ENCODE assay signal across 8 mouse cellular contexts in the genomic region with DNA sequence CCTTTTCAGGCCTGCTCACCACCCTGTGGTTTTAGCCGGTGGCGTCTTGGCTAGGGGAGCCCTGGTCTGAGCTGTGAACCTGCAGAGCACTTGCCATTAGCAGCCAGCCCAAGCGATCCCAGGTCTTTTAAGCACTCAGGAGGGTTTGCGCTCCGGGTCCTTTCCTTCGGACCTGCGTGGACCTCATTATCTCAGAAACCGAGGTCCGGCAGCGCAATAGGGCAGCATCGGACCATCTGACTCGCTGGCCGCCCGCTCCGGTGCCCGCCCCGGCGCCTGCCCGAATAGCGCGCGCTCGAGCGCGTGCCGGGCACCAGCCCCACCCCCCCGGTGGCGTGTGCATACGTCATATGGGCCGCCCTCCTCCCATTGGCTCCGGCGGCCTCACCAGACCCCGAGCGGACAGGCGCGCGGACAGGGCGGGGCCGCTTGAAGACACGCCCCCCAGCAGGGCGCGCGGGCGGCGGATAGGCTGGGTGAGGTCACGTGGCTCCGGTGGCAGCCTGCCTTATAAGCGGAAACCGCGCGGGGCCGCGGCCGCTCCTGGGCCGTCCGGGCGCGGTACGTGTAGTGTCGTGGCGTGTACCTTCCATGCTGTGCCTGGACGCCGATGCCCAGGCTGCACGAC. TPM values are rescaled to one million over a fixed set of nuclear protein-coding genes. Genes with fewer than 3 reads are reported as not detected.
DNase-seq lines count a peak whose midpoint lies in the region; ATAC-seq and TF ChIP-seq lines count a peak whose summit lies in the region.

TSS of gene Insig1 (plus strand) at position 536 of the 628 bp plus-strand sequence.

- DNase-seq in 3T3-L1 (ENCODE audit: low read depth, low spot score): peak; percentile 92
- DNase-seq in adrenal gland, postnatal 4 days (ENCODE audit: low spot score in 2 of 2): peak; percentile 93 to 99
- DNase-seq in embryonic facial prominence, embryonic 14.5 days (ENCODE audit: low spot score): peak; percentile 98
- DNase-seq in heart, adult 8-10 months (ENCODE audit: low spot score): peak; percentile 96
- DNase-seq in kidney, adult 9 months: peak; percentile 99
- peak; percentile 95 for DNase-seq in limb, embryonic 14.5 days (ENCODE audit: low spot score)
- DNase-seq in midbrain, postnatal 0 days (ENCODE audit: low spot score): peak; percentile 98
- peak; percentile 97 to 98 for DNase-seq in spleen, postnatal 14 days (ENCODE audit: low spot score in 2 of 2)

- no peaks in the 10 kb centered on the region for H3K27me3 ChIP-seq in embryonic facial prominence, embryonic 14.5 days (replicated peaks; ENCODE audit: control insufficient read depth, insufficient read depth, low read length)
- H3K27me3 ChIP-seq in limb, embryonic 14.5 days (ENCODE audit: control insufficient read depth, insufficient read depth, low read length): no peaks in the 10 kb centered on the region
- H3K27me3 ChIP-seq in midbrain, postnatal 0 days (ENCODE audit: insufficient read depth, low read length): no peaks in the 10 kb centered on the region

- peak; percentile 94 for ATAC-seq in embryonic facial prominence, embryonic 14.5 days (ENCODE audit: low read depth)
- peak; percentile 97 for ATAC-seq in limb, embryonic 14.5 days (ENCODE audit: low FRiP score, low read depth)
- peak; percentile 96 for ATAC-seq in midbrain, postnatal 0 days (ENCODE audit: low FRiP score)

- H3K4me3 ChIP-seq in embryonic facial prominence, embryonic 14.5 days (ENCODE audit: low read depth, low read length): peak within 1 kb of the TSS; percentile 86
- H3K4me3 ChIP-seq in limb, embryonic 14.5 days (replicated peaks; ENCODE audit: low read length): peak within 1 kb of the TSS; percentile 86
- H3K4me3 ChIP-seq in midbrain, postnatal 0 days (ENCODE audit: low read depth, low read length): peak within 1 kb of the TSS; percentile 91

- TF ChIP-seq POLR2A in limb, embryonic 14.5 days (IDR thresholded peaks at IDR 0.05; ENCODE audit: borderline replicate concordance, extremely low read depth, insufficient read depth, insufficient read length): peak; percentile 99

- TF ChIP-seq CTCF in midbrain, postnatal 0 days (IDR thresholded peaks at IDR 0.05): peak; percentile 15; the same call in 1 of the 2 replicates

- peak within 1 kb of the TSS; percentile 89 for H3K27ac ChIP-seq in embryonic facial prominence, embryonic 14.5 days (replicated peaks; ENCODE audit: low read depth, low read length)
- H3K27ac ChIP-seq in limb, embryonic 14.5 days (replicated peaks; ENCODE audit: low read depth, low read length): peak within 1 kb of the TSS; percentile 84
- peak within 1 kb of the TSS; percentile 89 for H3K27ac ChIP-seq in midbrain, postnatal 0 days (ENCODE audit: low read depth, low read length)

- peak within 1 kb of the TSS; percentile 80 for H3K4me2 ChIP-seq in embryonic facial prominence, embryonic 14.5 days (ENCODE audit: low read depth, low read length)
- peak within 1 kb of the TSS; percentile 74 for H3K4me2 ChIP-seq in limb, embryonic 14.5 days (replicated peaks; ENCODE audit: low read depth, low read length, severe bottlenecking)
- H3K4me2 ChIP-seq in midbrain, postnatal 0 days (ENCODE audit: low read depth, low read length, poor library complexity, severe bottlenecking): peak within 1 kb of the TSS; percentile 94

- peaks cover 12% of the 10 kb centered on the region; the same call in 1 of the 2 replicates for H3K4me1 ChIP-seq in embryonic facial prominence, embryonic 14.5 days (ENCODE audit: control insufficient read depth, insufficient read depth, low read length)
- H3K4me1 ChIP-seq in limb, embryonic 14.5 days (ENCODE audit: control insufficient read depth, insufficient read depth, low read length): peaks cover 14% of the 10 kb centered on the region
- peaks cover 10% of the 10 kb centered on the region for H3K4me1 ChIP-seq in midbrain, postnatal 0 days (ENCODE audit: insufficient read depth, low read length)

- WGBS in embryonic facial prominence, embryonic 14.5 days: under 1% methylated on average over 39 of the region's 64 CpGs
- WGBS in limb, embryonic 14.5 days: 0% methylated on average over 29 of the region's 64 CpGs
- WGBS in midbrain, postnatal 0 days: under 1% methylated on average over 55 of the region's 64 CpGs

- peaks cover 29% of the 10 kb centered on the region for H3K36me3 ChIP-seq in embryonic facial prominence, embryonic 14.5 days (ENCODE audit: control insufficient read depth, insufficient read depth, low read length)
- peaks cover 23% of the 10 kb centered on the region for H3K36me3 ChIP-seq in limb, embryonic 14.5 days (ENCODE audit: control insufficient read depth, insufficient read depth, low read length)
- H3K36me3 ChIP-seq in midbrain, postnatal 0 days (ENCODE audit: insufficient read depth, low read length): peaks cover 13% of the 10 kb centered on the region

- H3K9ac ChIP-seq in embryonic facial prominence, embryonic 14.5 days (ENCODE audit: low read depth, low read length): peak within 1 kb of the TSS; percentile 78
- peak within 1 kb of the TSS; percentile 76 for H3K9ac ChIP-seq in limb, embryonic 14.5 days (ENCODE audit: low read depth, low read length, severe bottlenecking)
- peak within 1 kb of the TSS; percentile 77 for H3K9ac ChIP-seq in midbrain, postnatal 0 days (replicated peaks; ENCODE audit: low read length, poor library complexity, severe bottlenecking)

- no peaks in the 10 kb centered on the region for H3K9me3 ChIP-seq in embryonic facial prominence, embryonic 14.5 days (ENCODE audit: control insufficient read depth, low read length)
- no peaks in the 10 kb centered on the region for H3K9me3 ChIP-seq in limb, embryonic 14.5 days (ENCODE audit: control insufficient read depth, low read length)
- no peaks in the 10 kb centered on the region for H3K9me3 ChIP-seq in midbrain, postnatal 0 days (ENCODE audit: low read length)

RNA-seq across cellular contexts. Expression of gene Insig1, which starts in this region (rescaled TPM):
- 10 to 100 TPM; 44.5 to 48.8 TPM for total RNA-seq in adrenal gland, postnatal 4 days (2021)
- polyA plus RNA-seq in embryonic facial prominence, embryonic 14.5 days (2014; fragmentation: Nextera tagmentation; extraction: Ambion mirVana): 47.9 and 58.7 TPM in 2 replicates
- 10 to 100 TPM; 17.3 to 23.6 (median 18.3) TPM for total RNA-seq in heart, adult 8-10 months (2022)
- polyA plus RNA-seq in limb, embryonic 14.5 days (2012; rRNA removed): 48.7 and 54.9 TPM in 2 replicates
- polyA plus RNA-seq in limb, embryonic 14.5 days (2014; fragmentation: Nextera tagmentation; extraction: Ambion mirVana): 47.4 and 61.6 TPM in 2 replicates
- total RNA-seq in midbrain, postnatal 0 days (2014; rRNA removed): 131 and 164 TPM in 2 replicates
- 90.6 and 97.9 TPM in 2 replicates for polyA plus RNA-seq in midbrain, postnatal 0 days (2015; fragmentation: Nextera tagmentation; extraction: Ambion mirVana)

Comparison
In these comparisons a context has a peak if more than half of its experiments do, and no peak if none do; other contexts are left out.
1. Peak in every context shown above with its lines: DNase-seq, ATAC-seq, H3K4me3 ChIP-seq and H3K27ac ChIP-seq.